Mouse (Mus musculus) forebrain, embryonic 10.5 days (tissue): Measurements from ENCODE around the gene Lrrc8a. TPM values are rescaled to one million over a fixed set of nuclear protein-coding genes. Genes with fewer than 3 reads are reported as not detected.

Experiments used
- DNase-seq: peaks from one replicate; pipeline ENCODE4 v3.0.0-alpha.2; 2017; ENCODE audit warnings: low spot score; ENCODE audit errors: extremely low spot score
- H3K27ac ChIP-seq: fragments of 300-500 bp; sonication (generic); 2 replicates; pipeline ENCODE4 v1.5.1; 2016; ENCODE audit warnings: mild to moderate bottlenecking
- H3K27me3 ChIP-seq: fragments of 300-500 bp; sonication (generic); 2 replicates; pipeline ENCODE4 v1.6.1; 2016; ENCODE audit warnings: mild to moderate bottlenecking; ENCODE audit not compliant: poor library complexity, severe bottlenecking
- H3K36me3 ChIP-seq: fragments of 300-500 bp; sonication (generic); replicated peaks from 2 replicates; pipeline ENCODE4 v1.6.1; 2016; ENCODE audit warnings: mild to moderate bottlenecking, moderate library complexity
- H3K4me1 ChIP-seq: fragments of 300-500 bp; sonication (generic); 2 replicates; pipeline ENCODE4 v1.6.1; 2016
- H3K4me3 ChIP-seq: fragments of 300-500 bp; sonication (generic); 2 replicates; pipeline ENCODE4 v1.5.1; 2016; ENCODE audit warnings: mild to moderate bottlenecking, moderate library complexity
- H3K9me3 ChIP-seq: fragments of 300-500 bp; sonication (generic); 2 replicates; pipeline ENCODE4 v1.6.1; 2016; ENCODE audit warnings: mild to moderate bottlenecking, moderate library complexity
- WGBS: fragments of 180-500 bp; shearing (Covaris S2); methylation state at CpG from one replicate; pipeline ENCODE4 v1.1.7; 2016; 5-methylcytosine and 5-hydroxymethylcytosine counted together
- polyA plus RNA-seq: library from polyadenylated mRNA; unstranded; fragments of >200 nt; fragmentation: Nextera tagmentation; extraction: Ambion mirVana; gene quantifications from 2 replicates; pipeline ENCODE4 v1.2.1, GENCODE M21; 2016

The Lrrc8a gene
- 41.5 and 44.7 TPM in 2 replicates for polyA plus RNA-seq

DNA sequence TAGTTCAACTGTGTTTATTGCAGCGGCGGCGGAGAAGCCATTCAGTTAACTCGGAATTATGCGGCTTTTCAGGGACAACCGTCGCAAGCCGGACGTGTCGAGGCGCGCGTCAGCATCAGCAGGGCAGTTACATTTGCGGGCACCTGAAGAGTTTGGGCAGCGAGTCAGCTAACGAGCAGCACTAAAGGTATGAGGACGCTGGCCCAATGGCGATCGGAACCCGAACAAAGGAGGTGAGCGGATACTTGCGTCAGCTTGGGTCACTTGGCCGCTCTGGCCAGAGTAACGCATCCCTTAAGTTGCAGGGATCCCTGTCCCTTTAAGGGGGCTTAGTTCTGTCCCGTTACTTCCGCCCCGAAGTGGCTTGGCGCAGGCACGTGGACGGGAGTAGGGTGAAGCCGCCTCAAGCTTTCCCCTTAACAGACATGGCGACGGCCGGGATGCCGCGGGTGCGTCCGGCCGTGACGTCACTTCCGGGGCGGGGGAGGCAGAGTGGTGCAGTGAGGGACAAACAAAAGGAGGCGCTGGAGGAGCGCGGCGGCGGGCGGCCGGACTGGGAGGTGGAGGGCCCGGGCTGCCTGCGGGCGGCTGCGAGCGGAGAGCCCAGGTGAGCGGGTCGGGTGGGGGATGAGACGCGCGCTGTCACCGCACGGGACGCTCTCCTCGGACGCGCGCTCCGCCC lies at the start of gene Lrrc8a:
Gene Lrrc8a (plus strand): TSS at position 517 of the 682 bp plus-strand sequence.
- under 1% methylated on average over 66 of the region's 67 CpGs for WGBS
- H3K4me1 ChIP-seq: peaks cover 36% of the 10 kb centered on the region
- H3K4me3 ChIP-seq: peak within 1 kb of the TSS; percentile 98
- no peaks in the 10 kb centered on the region for H3K27me3 ChIP-seq
- H3K9me3 ChIP-seq: no peaks in the 10 kb centered on the region
- H3K36me3 ChIP-seq: peaks cover 33% of the 10 kb centered on the region
- H3K27ac ChIP-seq: peak within 1 kb of the TSS; percentile 95
- peak; percentile 100 for DNase-seq

DNA sequence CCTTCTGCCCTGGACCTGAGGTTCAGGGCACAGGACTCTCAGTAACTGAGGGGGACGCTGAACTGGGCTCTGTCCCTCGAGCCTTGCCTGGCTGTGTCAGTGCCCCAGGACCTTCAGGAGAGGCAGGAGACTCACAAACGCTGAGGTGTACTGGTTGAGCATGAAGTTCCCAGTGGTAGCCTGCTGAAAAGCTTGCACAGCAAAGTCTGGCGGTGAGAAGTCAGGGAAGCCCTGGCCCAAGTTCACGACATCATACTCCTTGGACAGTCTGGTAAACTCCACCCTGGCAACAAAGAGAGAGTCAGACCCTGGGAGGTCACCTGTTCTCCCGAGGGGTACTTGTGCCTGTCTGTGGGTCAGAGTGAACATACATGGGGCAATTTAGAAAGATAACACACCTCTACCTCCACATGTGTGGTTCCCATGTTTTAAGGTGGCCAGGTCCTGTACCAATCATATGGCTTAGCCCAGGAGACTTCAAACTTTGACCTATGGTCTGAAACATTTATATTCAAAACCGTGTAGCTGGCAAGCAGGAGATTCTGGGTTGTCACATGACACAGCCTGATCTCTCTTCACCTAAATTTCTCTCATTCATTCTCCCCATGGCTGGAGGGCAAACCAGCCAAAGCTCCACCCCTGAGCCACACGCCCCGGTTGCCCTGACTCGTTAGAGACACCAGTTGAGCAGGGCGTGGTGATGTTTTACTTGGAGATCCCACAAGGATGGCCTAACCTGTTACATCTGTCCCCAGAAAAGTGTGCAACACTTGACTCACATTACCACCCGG lies 45.5 kb upstream of the Lrrc8a start:
- Histone ChIP-seq H3K4me1 (0 out of 2 replicates have a peak, but pooled peaks cover 3% of the 10 kb centered on the region), H3K27ac (no peak overlapping the region), H3K36me3 (no peaks in the 10 kb centered on the region), H3K27me3 (no peaks in the 10 kb centered on the region), H3K9me3 (no peaks in the 10 kb centered on the region), H3K4me3 (no peak overlapping the region)
- WGBS: 88% methylated on average over 12 of the region's 12 CpGs
- DNase-seq: no peak

GRCm38 (mm10) chr2:30194656-30195055 lies 42.9 kb upstream of the Lrrc8a start:
- 82% methylated on average over 3 of the region's 3 CpGs for WGBS
- Histone ChIP-seq H3K4me1 (0 out of 2 replicates have a peak, but pooled peaks cover 3% of the 10 kb centered on the region), H3K4me3 (no peak overlapping the region), H3K9me3 (no peaks in the 10 kb centered on the region), H3K27me3 (no peaks in the 10 kb centered on the region), H3K36me3 (no peaks in the 10 kb centered on the region), H3K27ac (peak overlapping the region; percentile 13; the same call in 1 of the 2 replicates)
- DNase-seq: no peak

DNA sequence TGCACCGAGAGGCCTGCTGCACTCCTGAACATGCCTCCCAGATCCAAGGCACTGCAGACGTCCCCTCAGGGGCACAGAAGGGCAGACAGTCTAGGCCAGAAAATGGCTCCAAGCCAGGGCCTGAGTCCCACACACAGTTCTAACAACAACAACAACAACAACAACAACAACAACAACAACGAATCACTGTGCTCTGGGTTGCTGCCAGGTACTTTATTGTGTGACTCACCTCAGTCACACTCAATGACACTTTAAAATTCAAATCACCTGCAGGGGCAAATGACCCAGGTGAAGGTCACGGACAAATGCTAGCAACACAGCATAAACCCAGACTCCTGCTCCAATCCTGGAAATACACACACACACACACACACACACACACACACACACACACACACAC lies 39.5 kb upstream of the Lrrc8a start:
- DNase-seq: no peak
- H3K27me3 ChIP-seq: no peaks in the 10 kb centered on the region
- no peak overlapping the region for H3K4me3 ChIP-seq
- H3K4me1 ChIP-seq: 0 out of 2 replicates have a peak, but pooled peaks cover 3% of the 10 kb centered on the region
- H3K36me3 ChIP-seq: no peaks in the 10 kb centered on the region
- WGBS: 71% methylated on average over 4 of the region's 4 CpGs
- no peak overlapping the region for H3K27ac ChIP-seq
- H3K9me3 ChIP-seq: no peaks in the 10 kb centered on the region

- H3K9me3 ChIP-seq: no peaks in the 10 kb centered on the region
- no peak overlapping the region for H3K4me3 ChIP-seq
- H3K36me3 ChIP-seq: no peaks in the 10 kb centered on the region
- no peak for DNase-seq
- H3K4me1 ChIP-seq: peaks cover 6% of the 10 kb centered on the region
- no peaks in the 10 kb centered on the region for H3K27me3 ChIP-seq
- no peak overlapping the region for H3K27ac ChIP-seq
- WGBS: 88% methylated on average over 1 of the region's 1 CpGs
Observed at GRCm38 (mm10) chr2:30199984-30200383, 37.5 kb upstream of the Lrrc8a start.

GRCm38 (mm10) chr2:30200388-30200925 lies 37.1 kb upstream of the Lrrc8a start:
- Histone ChIP-seq H3K27ac (no peak overlapping the region), H3K4me3 (no peak overlapping the region), H3K9me3 (no peaks in the 10 kb centered on the region), H3K36me3 (no peaks in the 10 kb centered on the region), H3K4me1 (peaks cover 6% of the 10 kb centered on the region), H3K27me3 (no peaks in the 10 kb centered on the region)
- no peak for DNase-seq
- WGBS: 92% methylated on average over 5 of the region's 5 CpGs

DNA sequence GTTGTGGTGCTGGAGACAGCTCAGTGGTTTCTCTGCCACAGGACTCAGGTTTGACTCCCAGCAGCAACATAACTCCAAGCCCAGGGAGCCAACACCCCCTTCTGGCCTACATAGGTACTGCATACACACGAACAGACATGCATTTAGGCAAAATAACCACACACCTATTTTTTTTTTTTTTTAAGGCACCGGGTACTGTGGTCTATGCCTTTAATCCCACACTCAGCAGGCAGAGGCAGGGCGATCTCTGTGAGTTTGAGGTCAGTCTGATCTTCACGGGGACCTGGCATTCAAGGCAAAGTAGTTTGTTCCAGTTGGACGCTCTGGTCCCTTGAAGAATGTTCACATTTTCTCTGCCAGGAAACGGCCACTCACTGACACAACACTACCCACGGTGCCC lies 34.1 kb upstream of the Lrrc8a start:
- 72% methylated on average over 7 of the region's 7 CpGs for WGBS
- Histone ChIP-seq H3K4me3 (no peak overlapping the region), H3K9me3 (no peaks in the 10 kb centered on the region), H3K4me1 (peaks cover 15% of the 10 kb centered on the region), H3K27ac (no peak overlapping the region), H3K36me3 (no peaks in the 10 kb centered on the region), H3K27me3 (no peaks in the 10 kb centered on the region)
- DNase-seq: no peak

GRCm38 (mm10) chr2:30205255-30205628 lies 32.3 kb upstream of the Lrrc8a start:
- 4% methylated on average over 13 of the region's 13 CpGs for WGBS
- Histone ChIP-seq H3K36me3 (no peaks in the 10 kb centered on the region), H3K27ac (peak overlapping the region; percentile 81), H3K4me3 (peak overlapping the region; percentile 72), H3K9me3 (no peaks in the 10 kb centered on the region), H3K27me3 (no peaks in the 10 kb centered on the region), H3K4me1 (peaks cover 16% of the 10 kb centered on the region)
- DNase-seq: no peak

DNA sequence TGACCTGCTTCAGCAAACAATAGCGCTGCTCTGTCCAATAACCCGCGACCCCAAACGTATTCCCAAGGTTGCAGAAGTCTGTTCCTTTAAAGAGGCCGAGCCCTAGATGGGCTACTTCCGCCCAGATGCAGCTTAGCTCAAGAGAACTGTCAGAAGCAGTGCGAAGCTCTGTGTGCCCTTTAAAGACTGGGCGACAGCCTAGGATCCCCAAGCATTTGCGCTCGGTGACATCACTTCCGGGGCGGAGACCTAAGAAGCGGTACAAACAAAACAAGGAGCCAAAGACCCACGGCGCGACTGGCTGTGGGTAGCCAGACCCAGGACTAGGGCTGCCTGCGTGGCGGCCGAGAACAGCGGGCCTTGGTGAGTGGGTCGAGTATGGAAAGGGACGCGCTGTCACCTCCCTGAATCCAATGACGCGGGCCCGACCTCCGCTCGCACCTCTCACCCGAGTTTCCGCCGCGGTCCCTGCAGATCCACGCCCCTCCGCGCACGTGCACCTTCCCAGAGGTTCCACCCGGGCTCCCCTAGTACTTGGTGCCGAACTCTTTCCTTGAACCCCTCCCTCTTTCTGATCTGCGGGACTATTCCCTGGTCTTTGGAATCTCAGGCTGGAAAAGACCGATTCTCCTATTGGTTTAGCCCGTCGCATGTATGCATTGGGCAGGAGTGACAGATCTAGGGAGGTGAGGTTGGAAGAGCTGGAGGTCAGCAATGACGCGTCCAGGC lies 31.7 kb upstream of the Lrrc8a start, which contains the start of gene Kyat1:
Gene Kyat1 (minus strand): TSS at position 219 of the 729 bp plus-strand sequence.
- H3K36me3 ChIP-seq: no peaks in the 10 kb centered on the region
- peaks cover 22% of the 10 kb centered on the region for H3K4me1 ChIP-seq
- H3K27me3 ChIP-seq: no peaks in the 10 kb centered on the region
- peak; percentile 93 for DNase-seq
- under 1% methylated on average over 44 of the region's 44 CpGs for WGBS
- H3K27ac ChIP-seq: peak within 1 kb of the TSS; percentile 81
- H3K4me3 ChIP-seq: peak within 1 kb of the TSS; percentile 72
- no peaks in the 10 kb centered on the region for H3K9me3 ChIP-seq

GRCm38 (mm10) chr2:30207401-30207800 lies 30.1 kb upstream of the Lrrc8a start:
- WGBS: 82% methylated on average over 4 of the region's 4 CpGs
- no peaks in the 10 kb centered on the region for H3K9me3 ChIP-seq
- H3K27me3 ChIP-seq: no peaks in the 10 kb centered on the region
- DNase-seq: no peak
- H3K4me1 ChIP-seq: peaks cover 22% of the 10 kb centered on the region
- H3K4me3 ChIP-seq: no peak overlapping the region; the same call in 1 of the 2 replicates
- H3K27ac ChIP-seq: no peak overlapping the region
- H3K36me3 ChIP-seq: no peaks in the 10 kb centered on the region

DNA sequence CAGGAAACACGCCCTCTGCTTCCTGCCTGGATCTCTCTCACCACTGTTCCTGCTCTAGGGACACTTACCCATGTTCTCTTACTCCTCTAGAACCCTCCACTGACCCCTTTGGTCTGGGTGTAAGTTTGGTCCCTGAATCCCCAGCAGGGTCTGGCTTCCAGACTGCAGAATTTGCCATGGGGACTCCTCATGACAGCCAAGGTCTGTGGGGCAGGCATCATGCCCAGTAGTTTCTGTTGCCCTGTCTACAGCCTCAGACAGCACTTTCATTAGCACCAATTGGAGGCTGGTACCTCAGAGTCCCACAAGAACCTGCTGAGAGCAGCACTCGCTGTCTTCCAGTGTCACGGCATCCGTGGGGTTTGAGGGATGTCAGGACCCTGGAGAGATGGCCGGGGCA lies 29.6 kb upstream of the Lrrc8a start:
- peaks cover 22% of the 10 kb centered on the region for H3K4me1 ChIP-seq
- no peaks in the 10 kb centered on the region for H3K27me3 ChIP-seq
- WGBS: 84% methylated on average over 5 of the region's 5 CpGs
- H3K9me3 ChIP-seq: no peaks in the 10 kb centered on the region
- H3K4me3 ChIP-seq: no peak overlapping the region
- no peaks in the 10 kb centered on the region for H3K36me3 ChIP-seq
- DNase-seq: no peak
- H3K27ac ChIP-seq: no peak overlapping the region

GRCm38 (mm10) chr2:30211408-30212168 lies 25.9 kb upstream of the Lrrc8a start:
- no peak overlapping the region for H3K4me3 ChIP-seq
- DNase-seq: no peak
- H3K4me1 ChIP-seq: peaks cover 9% of the 10 kb centered on the region
- H3K36me3 ChIP-seq: no peaks in the 10 kb centered on the region
- no peak overlapping the region for H3K27ac ChIP-seq
- no peaks in the 10 kb centered on the region for H3K27me3 ChIP-seq
- H3K9me3 ChIP-seq: no peaks in the 10 kb centered on the region
- 79% methylated on average over 6 of the region's 6 CpGs for WGBS
